Mouse (Mus musculus) effector memory CD4-positive, alpha-beta T cell, adult 7 months (primary cell): ENCODE data around the gene Plau. TPM values are rescaled to one million over a fixed set of nuclear protein-coding genes. Genes with fewer than 3 reads are reported as not detected.

Experiments used
- polyA plus RNA-seq: library from polyadenylated mRNA; unstranded; fragments of 100-300 nt; shearing (Covaris generic); gene quantifications from one replicate; pipeline ENCODE4 v1.2.1, GENCODE M21; 2017

The Plau gene
- polyA plus RNA-seq, result not detected

GRCm38 (mm10) chr14:20836171-20836904 lies at the start of gene Plau:
TSS of gene Plau (plus strand) at chr14:20836660.

DNA sequence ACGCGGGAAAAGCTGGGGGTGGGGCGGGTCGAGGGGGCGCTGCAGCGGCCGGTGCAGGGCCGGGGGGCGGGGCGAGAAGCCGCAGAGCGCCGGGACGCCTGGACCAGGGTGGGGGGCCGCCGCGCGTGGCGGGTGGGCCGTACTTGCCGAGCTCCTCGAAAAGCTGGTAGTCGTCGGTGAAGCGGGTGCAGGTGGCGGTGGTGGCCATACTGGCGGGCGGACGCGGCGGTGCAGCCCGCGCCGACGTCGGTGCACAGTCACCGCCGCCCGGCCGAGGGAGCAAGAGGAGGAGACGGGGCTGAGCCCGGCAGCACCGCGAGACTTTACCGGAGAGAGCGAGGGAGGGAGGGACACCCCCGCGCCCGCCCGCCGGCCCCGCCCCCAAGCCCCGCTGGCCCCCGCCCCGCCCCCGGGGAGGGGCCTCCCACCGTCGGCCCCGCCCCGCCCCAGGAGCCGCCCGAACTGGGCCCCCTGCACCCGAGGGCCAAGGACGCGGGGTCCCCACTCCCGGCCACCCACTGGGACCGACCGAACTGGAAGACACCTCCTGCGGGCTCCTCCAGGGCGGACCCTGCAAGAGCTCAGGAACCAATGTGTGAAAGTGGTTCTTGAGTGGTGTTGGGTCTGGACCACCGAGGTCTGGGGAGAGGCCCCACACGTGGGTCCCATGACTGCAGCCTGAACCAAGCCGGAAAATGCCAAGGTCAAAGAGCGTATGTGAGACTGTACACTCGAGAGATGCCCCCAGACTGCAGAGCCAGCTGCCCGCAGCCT lies 42.5 kb upstream of the Plau start, which contains the start of gene Camk2g:
Gene Camk2g, minus strand, starts transcription at position 331 of the 774 bp plus-strand sequence.

Other genes with a start within 250 kb of the Plau start
- gene Usp54, start 195.6 kb upstream of the Plau start, polyA plus RNA-seq, result 2.1 TPM
- gene Myoz1, start 180.1 kb upstream of the Plau start, polyA plus RNA-seq, result 1.0 TPM
- gene Synpo2l, start 168.3 kb upstream of the Plau start, polyA plus RNA-seq, result not detected
- 223 TPM for gene Sec24c, start 162.4 kb upstream of the Plau start, polyA plus RNA-seq
- 9.4 TPM for gene Fut11, start 141.7 kb upstream of the Plau start, polyA plus RNA-seq
- 83.9 TPM for gene Chchd1, start 133.7 kb upstream of the Plau start, polyA plus RNA-seq
- 27.9 TPM for gene Zswim8, start 129.1 kb upstream of the Plau start, polyA plus RNA-seq
- gene Ndst2, start 102.1 kb upstream of the Plau start, polyA plus RNA-seq, result 25.3 TPM
- 9.6 TPM for gene Camk2g, start 42.6 kb upstream of the Plau start, polyA plus RNA-seq
- gene Vcl, start 92.7 kb downstream of the Plau start, polyA plus RNA-seq, result 8.2 TPM
- gene Ap3m1, start 215.8 kb downstream of the Plau start, polyA plus RNA-seq, result 50.2 TPM
- 92.0 TPM for gene Adk, start 215.9 kb downstream of the Plau start, polyA plus RNA-seq